Mouse (Mus musculus) megakaryocyte, adult 5-6 weeks (primary cell): ENCODE measurements at regions not wholly inside any gene's neighbourhood (a gene's known extent, or its start where the extent isn't known, plus 50 kb on each side); places are given as distances from the start of the nearest gene placed in this dataset.
"Not testable (repeated sequence)": the region's sequence is repeated elsewhere in the genome, so short reads cannot be mapped to it uniquely, and the experiment has no call there.

Experiments used
- ATAC-seq: 2 replicates; pipeline ENCODE4 v1.8.0; 2016; ENCODE audit warnings: mild to moderate bottlenecking, inconsistent platforms; ENCODE audit not compliant: poor library complexity, severe bottlenecking

DNA sequence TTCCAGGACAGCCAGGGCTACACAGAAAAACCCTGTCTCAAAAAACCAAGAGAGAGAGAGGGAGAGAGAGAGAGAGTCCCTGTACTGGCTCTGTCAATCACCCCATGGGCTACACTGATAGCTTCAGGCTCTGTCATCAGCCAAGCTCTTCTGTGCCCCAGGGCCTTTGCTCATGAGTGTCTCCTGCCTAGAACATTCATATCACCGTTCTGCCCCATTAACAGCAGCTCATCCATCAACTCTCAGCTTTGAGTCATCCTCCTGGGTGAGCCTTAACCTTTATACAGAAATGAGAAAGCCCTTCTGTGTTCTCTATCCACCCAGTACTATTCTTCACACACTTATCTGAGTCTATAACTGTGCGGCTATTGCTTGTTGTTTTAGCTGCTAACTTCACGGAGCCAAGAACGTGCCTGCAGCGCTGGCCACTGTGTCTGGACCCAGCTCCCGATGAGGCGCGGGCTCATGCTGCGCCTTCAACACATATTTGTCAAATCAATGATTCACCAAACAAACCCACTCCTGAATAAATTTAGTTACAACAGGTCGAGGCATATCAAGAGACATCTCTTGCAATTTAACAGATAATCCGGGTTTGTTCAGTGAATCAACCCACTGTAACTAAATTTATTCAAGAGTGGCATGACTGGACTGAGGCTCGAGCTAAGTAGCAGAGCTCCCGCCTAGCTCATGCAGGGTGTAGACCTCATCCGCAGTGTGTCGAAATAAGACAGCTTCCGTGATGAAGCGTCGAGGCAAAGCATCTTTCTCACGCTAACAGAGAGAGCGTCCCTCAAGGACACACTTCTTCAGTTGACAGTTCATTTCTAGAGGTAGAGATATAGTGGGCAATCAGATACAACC lies 152.1 kb downstream of the Katnal1 start:
- ATAC-seq, result no peak

DNA sequence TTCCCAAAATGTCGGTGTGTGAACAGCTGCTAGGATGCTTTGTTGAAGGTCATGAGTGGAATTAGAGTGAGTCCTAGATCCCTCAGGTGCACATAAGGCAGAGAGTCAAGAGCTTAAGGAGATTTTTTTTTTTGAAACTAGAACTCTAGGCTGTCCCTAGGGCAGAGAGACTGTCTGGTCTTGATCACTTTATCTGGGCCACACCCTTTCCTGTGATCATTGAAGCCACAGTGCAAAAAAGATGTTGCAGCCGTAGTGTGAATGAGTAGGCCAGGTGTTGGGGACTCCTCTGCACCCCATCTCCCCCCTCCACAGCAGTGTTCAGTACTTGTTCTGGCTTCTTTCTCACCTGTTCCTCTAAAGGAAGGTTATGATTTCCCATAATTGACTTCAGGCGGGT lies 153.9 kb downstream of the Katnal1 start:
- ATAC-seq, result peak; percentile 33

DNA sequence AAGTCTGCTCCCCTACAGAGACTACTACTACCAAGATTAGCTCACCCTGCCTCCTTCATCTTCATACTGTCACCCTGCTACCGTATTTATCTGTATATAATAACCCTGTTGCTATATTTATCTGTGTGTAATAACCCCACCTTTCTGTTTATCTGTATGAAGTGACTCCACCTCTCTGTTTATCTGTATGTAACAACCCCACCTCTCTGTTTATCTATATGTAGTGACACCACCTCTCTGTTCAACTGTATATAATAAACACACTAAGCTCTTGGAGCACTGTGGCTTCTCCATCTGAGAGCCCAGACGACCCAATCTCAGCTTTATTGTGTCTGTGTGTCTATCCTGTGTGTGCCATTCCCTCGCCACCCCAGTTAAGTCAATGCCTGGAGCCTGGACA lies 154.7 kb downstream of the Katnal1 start:
- no peak for ATAC-seq

DNA sequence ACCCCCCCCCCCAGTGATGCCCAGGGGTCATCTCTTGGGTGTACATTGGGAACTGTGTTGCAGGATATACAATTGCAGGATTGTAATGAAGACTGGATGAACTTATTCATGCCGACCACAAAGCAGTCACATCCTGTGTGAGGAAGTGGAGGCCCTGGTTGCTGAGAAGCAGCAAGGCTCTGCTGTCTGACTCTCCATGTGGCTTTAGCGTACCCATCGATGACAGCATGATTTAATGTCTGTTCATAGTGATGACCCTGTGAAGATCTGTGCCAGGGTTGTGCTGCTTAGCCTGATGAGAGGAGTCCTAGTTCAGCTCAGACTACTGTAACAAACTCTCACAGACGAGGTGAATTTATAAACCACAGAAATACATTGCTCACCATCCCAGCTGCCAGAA lies 159.7 kb downstream of the Katnal1 start:
- peak; percentile 59 for ATAC-seq

DNA sequence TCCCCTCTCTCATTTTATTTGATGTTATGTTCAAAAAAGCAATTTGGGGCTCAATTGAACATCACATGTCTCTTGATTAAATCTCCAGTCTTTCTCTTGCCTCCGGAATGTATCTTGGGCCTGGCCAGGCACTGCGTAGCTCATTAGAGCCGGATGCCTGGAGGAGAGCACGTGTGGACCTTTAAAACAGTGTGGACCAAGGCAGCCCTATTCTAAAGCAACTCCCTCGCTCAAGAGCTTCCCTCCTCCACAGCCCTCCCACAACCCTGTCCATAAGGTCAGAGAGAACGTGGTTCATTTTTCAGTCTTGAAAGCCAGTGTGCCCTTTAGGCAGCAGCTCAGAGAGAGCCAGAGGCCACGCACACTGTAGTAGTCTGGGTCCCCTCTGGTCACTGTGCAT lies 160.8 kb downstream of the Katnal1 start:
- no peak for ATAC-seq

DNA sequence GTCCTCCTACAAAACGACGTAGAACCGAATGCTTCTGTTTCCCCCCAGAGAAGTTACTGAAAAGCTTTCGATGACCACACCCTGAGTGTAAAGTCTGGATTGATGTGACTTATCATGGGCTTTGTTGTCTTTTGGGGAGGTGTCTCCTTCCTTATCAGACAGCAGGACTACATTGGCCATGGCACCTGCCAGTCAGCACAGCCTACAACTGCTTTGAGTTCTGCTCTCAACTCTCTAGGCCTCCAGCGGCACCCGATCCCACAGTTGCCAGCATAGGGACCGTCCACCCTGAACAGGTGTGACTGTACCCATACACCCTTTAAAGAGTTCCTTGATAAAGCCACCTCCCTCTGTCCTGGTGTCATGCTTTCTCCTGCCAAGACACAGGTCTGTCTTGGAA lies 163.1 kb downstream of the Katnal1 start:
- ATAC-seq, result no peak

DNA sequence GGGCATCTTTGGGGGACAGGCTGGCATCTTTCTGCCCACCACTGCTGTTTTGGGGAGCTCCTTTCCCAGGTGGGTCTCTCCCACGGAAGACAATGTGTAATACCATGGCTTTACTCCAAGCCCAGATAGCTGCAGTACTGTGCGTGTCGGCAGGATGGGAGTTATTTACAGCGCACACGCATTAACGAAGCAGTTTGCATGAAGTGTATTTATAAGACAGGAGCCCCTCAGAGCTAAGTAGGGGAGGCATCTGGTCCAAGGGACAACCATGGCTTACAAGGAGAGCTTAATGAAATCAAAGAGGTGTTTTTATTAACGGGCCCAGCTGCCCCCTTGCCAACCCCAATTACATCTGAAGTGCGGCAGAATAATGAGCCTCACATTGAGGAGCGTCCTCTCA lies 169.0 kb downstream of the Katnal1 start:
- no peak for ATAC-seq

DNA sequence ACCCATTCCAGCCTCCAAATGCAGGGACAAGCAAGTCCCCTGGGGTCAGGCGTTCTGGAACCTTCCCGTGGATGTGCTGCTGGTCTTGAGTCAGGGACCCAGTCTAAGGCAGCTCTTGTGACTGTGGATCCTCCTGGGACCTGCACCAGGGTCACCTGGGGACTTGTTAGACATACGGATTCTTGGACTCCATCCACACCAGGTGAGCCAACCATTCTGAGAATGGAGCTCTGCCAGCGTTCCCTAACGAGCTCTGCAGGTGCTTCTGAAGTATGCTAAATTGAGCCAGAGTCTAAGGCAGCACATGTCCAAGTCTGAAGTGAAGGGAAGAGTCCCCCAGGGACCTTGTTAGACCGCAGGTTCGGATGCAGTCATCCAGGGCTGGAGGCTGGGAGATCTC lies 170.3 kb downstream of the Katnal1 start:
- no peak for ATAC-seq

DNA sequence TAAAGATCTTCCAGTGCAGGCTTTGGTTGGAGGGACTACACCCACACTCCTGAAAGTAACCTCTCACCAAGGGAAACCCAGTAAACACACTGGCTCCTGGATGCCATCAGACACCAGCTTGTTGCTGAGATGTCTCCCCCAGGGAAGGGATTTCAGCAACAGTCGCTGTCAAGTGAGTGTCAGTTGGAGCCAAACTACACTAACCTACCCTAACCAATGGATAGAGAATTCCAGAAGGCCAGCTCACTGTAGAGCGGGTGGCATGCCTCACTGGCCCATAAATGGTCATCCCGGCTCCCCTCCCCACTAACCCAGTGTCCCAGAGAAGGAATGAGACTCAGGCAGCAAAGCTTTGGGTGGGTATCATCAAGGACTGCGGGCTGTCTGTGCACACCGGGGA lies 171.4 kb downstream of the Katnal1 start:
- ATAC-seq, result no peak

DNA sequence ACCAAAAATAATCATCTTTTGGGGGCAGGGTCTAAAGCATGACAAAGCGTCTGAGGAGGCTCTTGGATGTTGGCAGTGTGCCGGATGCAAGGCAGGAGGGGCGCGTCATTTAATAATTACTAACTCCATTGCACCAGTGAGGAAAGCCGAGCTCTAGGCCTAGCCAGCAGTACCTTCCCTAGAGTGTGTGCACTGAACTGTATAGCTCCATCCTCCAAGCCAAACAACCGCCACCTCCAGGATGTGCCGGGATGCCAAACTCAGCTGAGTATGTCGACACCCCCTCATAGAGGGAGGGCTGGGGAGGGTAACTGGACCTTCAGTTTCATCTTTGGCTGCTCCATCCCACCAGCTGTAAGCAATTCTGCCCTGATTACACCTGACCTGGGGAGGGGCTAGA lies 171.9 kb downstream of the Katnal1 start:
- ATAC-seq, result no peak

DNA sequence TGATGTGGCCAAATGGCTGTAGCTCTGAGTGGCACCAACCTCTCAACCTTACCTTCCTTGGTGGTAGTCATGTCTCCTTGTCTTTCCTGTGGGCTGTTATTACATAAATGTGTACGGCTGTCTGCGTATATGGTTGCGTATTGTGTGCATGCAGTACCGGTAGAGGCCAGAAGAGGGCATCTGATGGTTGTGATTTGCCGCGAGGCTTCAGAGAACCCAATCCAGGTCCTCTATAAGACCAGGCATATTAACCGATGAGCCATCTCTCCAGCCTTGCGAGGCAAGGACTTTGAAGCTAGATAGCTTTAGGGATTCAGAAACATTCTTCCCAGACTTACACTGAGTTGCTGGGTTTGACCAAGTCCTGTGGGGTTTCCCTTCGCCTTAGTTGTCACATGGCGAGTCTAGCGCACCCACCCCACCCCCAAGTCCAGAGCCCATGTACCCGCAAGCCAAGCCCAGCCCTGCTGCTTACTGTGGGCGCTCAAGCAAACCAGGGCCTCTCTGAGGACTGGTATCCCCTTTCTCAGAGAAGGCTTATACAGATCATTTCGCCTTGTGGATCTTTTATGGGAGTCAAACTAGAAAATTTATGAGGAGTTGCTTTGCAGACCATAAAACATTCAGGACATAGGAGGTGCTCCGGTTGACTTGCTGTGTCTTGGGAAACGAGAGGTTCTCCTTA lies 172.7 kb downstream of the Katnal1 start:
- ATAC-seq, result no peak

DNA sequence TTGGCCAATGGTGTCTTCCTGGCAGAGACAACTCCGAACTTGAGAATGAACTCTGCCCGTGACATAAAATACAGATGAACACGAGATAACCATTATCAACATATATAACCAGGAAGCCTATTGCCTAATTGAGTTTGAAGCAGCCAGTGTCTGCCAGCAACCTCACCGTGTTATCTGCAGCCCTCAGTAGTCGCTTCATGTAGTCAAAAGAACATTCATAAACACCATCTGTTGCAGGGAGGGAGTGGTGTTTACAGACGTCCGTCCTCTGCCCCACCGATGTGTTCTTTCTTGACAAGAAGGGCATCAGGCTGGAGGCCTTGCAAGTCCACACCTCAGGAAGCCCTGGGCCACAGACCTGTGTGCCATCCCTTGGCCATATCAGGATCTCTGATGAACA lies 173.3 kb downstream of the Katnal1 start:
- no peak for ATAC-seq

DNA sequence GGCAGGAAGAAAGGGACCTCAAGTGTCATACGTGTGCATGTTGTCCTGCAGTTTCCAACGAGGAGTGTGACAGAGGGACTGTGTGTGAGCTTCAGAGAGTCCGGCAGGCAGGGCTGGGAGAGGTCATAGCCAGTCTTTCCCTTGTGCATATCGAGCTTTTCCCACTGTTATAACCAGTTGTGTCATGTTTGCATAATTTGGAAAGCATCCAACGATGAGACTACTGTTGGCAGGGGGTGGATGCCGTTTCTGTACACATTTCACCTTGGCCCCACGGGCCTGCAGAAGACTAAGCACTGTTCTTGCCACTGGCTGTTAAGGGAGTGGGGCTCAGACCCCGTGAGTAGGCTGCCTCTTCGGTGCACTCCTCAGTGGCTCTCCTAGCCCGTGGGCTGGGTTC lies 174.2 kb downstream of the Katnal1 start:
- no peak for ATAC-seq

DNA sequence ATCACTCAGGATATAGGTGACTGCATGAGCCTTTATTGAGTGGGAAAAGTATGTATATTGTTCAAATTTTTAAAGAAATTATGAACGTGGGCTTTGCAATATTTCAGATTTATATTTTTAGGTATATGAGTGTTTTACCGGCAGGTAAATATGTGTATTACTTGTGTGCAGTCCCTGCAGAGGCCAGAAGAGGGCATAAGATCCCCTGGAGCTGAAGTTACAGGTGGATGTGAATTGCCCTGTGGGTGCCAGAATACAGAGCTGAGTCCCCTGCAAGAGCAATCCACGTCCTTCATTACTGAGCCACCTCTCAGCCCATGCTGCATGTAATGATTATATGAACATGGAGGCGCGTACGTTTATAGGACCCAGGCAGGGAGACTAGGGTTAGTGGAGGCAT lies 174.8 kb downstream of the Katnal1 start:
- no peak for ATAC-seq

DNA sequence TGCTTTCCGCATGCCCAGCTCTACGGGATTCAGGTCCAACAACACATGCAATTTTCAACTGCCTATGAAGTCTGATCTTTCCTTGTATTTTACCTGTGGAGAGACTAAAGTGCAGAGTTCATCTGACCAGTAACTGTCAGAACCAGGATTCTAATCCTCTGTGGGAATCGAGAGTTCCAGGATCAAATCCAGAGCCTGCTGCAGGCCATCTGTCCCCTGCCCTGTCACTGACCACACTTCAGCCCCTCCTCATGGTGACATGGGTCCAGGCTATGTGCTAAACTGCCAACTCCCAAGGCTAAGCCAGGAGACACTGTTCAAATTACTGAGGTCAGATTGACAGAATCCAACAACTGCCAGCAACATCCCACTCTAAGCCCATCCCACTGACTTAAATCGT lies 175.7 kb downstream of the Katnal1 start:
- ATAC-seq, result no peak

DNA sequence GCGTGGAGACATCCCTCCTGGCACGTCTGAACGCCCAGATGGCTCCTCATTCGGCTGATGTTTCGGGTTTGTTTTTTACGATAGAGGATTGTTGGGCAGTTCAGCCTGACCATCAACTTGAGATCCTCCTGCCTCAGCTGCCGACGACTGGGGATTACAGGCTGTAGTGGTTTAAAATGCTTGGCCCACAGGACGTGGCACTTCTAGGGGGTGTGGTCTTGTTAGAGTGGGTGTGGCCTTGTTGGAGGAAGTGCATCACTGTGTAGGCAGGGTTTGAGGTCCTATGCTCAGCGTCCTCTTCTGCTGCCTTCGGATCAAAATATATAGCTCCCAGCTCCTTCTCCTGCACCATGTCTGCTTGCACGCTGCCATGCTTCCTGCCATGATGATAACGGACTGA lies 177.1 kb downstream of the Katnal1 start:
- ATAC-seq, result no peak

DNA sequence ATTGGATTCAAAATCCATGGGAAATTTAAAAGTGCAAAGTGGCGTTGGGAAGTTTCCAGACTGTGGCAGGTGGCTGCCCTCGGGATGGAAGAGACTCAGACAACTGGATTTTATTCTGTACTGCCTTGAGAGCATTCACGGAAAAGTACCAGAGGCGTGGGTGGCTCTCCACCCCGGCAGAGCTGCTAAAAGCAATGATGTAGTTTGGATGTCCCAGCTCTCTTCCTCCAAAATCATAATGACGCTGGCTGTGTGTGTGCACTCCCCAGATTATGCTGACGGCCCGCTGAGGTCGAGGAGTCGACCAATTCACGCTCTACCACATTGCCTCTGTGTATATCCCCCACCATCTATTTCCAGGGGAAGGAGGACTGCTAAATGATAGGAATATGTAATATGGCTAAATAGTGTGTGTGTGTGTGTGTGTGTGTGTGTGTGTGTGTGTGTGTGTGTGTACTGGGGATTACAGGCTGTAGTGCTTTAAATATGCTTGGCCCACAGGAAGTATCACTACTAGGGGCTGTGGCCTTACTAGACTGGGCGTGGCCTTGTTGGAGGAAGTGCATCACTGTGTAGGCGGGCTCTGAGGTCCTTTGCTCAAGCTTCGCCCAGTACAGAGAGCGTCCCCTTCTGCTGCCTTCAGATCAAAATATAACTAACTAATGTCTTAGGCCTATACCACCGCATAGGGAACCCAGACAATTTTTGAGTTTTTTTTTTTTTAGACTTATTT lies 179.0 kb downstream of the Katnal1 start:
- 0 out of 2 replicates have a peak, but pooled peaks have one; percentile 40 for ATAC-seq

DNA sequence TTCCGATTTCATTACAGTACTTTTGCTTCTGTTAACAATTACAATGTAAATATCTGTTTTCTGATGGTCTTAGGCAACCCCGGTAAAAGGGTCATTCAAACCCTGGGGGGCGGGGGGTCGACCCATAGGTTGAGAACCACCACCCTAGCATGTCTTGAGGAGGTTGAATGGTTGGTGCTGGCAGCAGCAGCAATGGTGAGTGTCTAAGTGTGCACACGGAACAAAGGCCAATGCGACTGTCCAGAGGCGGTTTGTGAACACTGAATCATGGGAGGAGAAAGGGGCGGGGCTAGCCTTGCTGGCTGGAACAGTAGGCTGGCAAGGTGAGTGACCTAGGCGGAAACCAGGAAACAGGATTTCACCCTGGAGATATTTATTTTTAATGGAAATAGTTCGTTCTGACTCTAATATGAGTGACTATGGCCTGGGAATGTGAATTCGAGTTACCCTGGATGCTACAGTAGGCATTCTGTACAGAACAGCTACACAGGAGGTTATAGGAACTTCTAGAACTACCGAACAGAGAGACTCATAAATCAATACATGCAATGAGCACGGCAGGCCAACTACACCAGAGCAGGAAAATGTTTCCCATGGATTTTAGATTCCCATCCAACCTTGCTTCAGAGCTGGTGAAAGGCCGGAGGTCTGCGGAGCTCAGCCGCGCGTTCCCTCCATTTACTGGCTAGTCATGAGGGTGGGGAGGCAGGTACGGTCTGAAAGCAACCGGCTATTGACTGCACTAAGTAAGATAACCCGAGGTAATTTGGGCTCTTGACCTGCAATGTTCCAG lies 181.0 kb downstream of the Katnal1 start:
- ATAC-seq, result no peak

DNA sequence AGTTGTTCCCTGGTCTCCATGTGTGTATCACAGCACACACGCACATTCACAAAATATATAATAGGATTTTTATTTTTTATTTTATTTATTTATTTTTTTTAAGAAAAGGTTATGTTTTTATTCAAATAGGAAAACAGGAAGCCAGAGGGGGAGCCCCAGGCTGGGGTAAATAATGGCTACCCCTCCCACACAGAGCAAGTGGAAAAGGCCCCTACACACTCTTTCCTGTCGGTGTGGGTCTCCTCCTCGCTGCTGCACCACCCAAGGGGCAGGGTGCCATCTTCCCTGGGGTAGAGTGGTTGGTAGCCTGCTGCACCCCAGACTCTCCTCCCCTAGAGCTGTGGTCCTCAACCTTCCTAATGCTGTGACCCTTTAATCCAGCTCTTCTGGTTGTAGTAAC lies 181.6 kb downstream of the Katnal1 start:
- no peak for ATAC-seq

DNA sequence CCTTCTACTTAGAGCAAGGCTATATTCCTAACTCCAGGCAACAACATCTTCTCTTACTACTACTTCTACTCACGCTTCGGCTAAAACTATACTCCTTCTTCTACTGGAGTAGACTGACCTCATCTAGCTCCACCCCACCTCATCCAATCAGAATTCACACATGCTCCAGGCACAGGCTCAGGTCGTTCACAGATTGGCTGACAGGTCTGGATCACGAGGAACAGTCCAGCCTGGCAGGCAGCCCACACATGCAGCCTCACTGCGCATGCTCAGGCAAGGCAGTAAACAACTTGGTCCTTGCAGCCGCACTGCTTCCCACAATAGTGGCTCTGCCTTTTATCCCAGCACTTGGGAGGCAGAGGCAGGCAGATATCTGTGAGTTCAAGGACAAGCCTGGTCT lies 182.4 kb downstream of the Katnal1 start:
- not testable (repeated sequence) for ATAC-seq
